Mouse (Mus musculus): ENCODE results near the gene Vmn1r208. TPM values are rescaled to one million over a fixed set of nuclear protein-coding genes. Genes with fewer than 3 reads are reported as not detected.
"Not testable (repeated sequence)": the region's sequence is repeated elsewhere in the genome, so short reads cannot be mapped to it uniquely, and the experiment has no call there.

The Vmn1r208 gene
- not detected in 2 replicates for polyA plus RNA-seq (2015; fragmentation: Nextera tagmentation; extraction: Ambion mirVana)

DNA sequence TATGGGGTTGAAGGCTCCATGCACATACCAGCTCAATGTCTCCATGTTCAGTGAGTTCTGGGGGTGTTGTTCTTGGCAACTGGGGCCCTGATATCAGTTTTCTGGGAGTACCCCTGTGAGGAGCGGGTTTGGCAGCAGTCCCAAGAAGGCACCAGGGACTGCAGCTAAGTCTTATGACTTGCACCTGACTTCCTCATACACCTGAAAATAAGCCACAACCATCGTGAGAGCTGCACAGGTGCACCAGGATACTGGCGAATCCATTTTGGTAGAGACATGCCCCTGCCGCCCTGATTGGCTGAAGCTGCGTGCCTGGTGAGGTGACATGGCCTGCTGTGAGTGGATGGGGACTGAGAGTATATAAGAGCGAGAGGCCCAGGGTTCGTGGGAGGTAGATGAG is at the start of gene Vmn1r208:
TSS of gene Vmn1r208 (minus strand) at position 101 of the 400 bp plus-strand sequence.
- not testable (repeated sequence) for H3K27ac ChIP-seq; H3K9me3 ChIP-seq (replicated peaks); ATAC-seq (replicated peaks; ENCODE audit: low FRiP score); H3K27me3 ChIP-seq; H3K4me1 ChIP-seq; H3K4me2 ChIP-seq; H3K9ac ChIP-seq; H3K4me3 ChIP-seq (replicated peaks); H3K36me3 ChIP-seq
- no CpG with 5 or more reads among the region's 7 CpGs for WGBS

DNA sequence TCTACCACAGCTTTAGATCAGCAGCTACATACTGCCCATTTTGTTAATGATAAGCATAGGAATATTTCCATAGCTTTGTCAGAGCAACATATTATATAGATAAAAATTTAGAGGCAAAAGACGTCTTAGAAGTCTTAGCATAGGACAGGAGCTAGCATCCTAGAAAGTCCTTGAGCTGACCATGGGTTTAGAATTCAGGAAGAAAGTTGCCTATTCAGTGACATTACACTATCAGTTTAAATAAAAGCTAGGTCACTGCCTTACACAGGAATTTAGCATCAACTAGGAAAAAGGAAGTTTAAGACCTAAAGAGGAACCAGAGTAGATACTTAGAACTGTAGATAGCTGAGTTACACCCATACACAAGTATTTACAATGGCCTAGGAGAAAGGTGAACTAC is 44.4 kb upstream of the Vmn1r208 start:
- H3K4me3 ChIP-seq (replicated peaks); H3K4me1 ChIP-seq; H3K9ac ChIP-seq; H3K27me3 ChIP-seq; ATAC-seq (replicated peaks; ENCODE audit: low FRiP score); H3K4me2 ChIP-seq; H3K36me3 ChIP-seq; H3K9me3 ChIP-seq (replicated peaks); H3K27ac ChIP-seq: not testable (repeated sequence)
- 92% methylated on average over 1 of the region's 1 CpGs for WGBS

GRCm38 (mm10) chr13:22809582-22809981 is 32.4 kb upstream of the Vmn1r208 start, which contains the start of gene Vmn1r209:
Vmn1r209 (minus strand) TSS chr13:22809682.
- not testable (repeated sequence) for ATAC-seq (replicated peaks; ENCODE audit: low FRiP score); H3K4me2 ChIP-seq; H3K27me3 ChIP-seq; H3K9me3 ChIP-seq (replicated peaks); H3K36me3 ChIP-seq; H3K4me3 ChIP-seq (replicated peaks); H3K27ac ChIP-seq; H3K9ac ChIP-seq; H3K4me1 ChIP-seq

DNA sequence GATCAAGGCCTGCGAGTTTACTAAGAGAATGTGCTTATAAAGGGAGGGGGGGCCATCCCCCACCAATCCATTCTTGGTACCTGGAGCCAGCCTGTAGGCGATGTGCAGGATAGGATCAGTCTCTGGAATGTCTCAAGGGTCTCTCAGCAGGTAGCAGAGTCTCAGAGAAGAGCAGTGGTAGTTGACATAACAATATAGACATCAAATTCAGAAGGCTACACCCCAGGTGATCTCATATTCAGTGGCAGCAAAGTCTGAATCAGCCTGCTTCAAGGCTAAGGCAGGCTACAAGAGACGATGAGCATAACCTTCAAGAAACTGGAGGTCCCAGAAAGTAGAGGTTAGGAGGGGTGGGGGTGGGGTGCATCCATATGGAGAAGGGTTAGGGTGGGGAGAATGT is 10.9 kb upstream of the Vmn1r208 start:
- H3K27ac ChIP-seq; H3K4me3 ChIP-seq (replicated peaks); ATAC-seq (replicated peaks; ENCODE audit: low FRiP score); H3K9me3 ChIP-seq (replicated peaks); H3K27me3 ChIP-seq; H3K4me2 ChIP-seq; H3K9ac ChIP-seq; H3K36me3 ChIP-seq; H3K4me1 ChIP-seq: not testable (repeated sequence)
- 84% methylated on average over 3 of the region's 3 CpGs for WGBS

- not testable (repeated sequence) for H3K9ac ChIP-seq; H3K4me1 ChIP-seq; H3K4me3 ChIP-seq (replicated peaks); ATAC-seq (replicated peaks; ENCODE audit: low FRiP score); H3K9me3 ChIP-seq (replicated peaks); H3K4me2 ChIP-seq; H3K27me3 ChIP-seq; H3K27ac ChIP-seq; H3K36me3 ChIP-seq
These were observed 7.0 kb upstream of the Vmn1r208 start for GRCm38 (mm10) chr13:22784159-22784558.

GRCm38 (mm10) chr13:22771592-22771991 is 5.6 kb downstream of the Vmn1r208 start:
- not testable (repeated sequence) for H3K4me2 ChIP-seq; H3K4me3 ChIP-seq (replicated peaks); ATAC-seq (replicated peaks; ENCODE audit: low FRiP score); H3K9me3 ChIP-seq (replicated peaks); H3K9ac ChIP-seq; H3K27ac ChIP-seq; H3K36me3 ChIP-seq; H3K4me1 ChIP-seq; H3K27me3 ChIP-seq
- WGBS = 71% methylated on average over 1 of the region's 2 CpGs

DNA sequence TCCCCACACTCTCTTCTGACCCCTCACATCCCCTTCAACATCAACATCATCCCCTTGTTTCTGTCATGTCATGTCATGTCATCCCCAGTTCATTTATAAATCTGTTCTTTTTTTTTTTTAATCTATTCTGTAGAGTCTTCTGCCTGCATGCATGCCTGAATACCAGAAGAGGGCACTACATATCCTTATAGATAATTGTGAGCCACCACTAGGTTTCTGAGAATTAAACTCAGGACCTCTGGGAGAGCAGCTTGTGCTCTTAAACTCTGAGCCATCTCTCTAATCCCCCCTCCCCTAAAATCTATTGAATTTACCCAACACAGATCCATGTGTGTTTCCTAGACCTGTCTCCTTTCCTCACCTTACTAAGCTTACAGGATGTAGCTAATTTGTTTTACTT is 29.7 kb downstream of the Vmn1r208 start:
- H3K4me2 ChIP-seq = no peak overlapping the region
- H3K9me3 ChIP-seq (replicated peaks) = no peaks in the 10 kb centered on the region
- no peak overlapping the region for H3K9ac ChIP-seq
- no peak overlapping the region for H3K4me3 ChIP-seq (replicated peaks)
- no peaks in the 10 kb centered on the region for H3K27me3 ChIP-seq
- H3K36me3 ChIP-seq = no peaks in the 10 kb centered on the region
- no peak for ATAC-seq (replicated peaks; ENCODE audit: low FRiP score)
- no peaks in the 10 kb centered on the region for H3K4me1 ChIP-seq
- H3K27ac ChIP-seq = no peak overlapping the region

DNA sequence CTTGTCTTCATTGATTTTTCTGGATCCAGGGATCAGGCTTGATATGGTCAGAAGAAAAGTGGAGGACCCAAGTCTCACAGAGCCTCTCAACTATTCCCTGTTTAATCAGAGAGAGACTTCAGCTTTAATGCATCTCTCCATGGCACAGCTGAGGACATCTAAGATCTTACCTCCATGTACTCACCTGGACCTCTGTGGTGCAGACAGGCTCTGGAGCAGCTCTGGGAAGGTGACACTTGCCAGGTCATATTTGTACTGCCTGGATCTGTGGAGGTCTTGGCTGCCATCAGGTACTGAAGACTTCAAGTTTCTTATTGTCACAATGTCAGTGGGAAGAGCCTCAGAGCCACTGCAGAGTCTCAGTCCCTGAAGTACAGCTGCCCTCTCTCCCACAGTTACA is 47.7 kb downstream of the Vmn1r208 start, which contains the start of gene Vmn1r207-ps:
TSS of gene Vmn1r207-ps (minus strand) at position 101 of the 400 bp plus-strand sequence.
- not testable (repeated sequence) for H3K27ac ChIP-seq; H3K4me1 ChIP-seq; H3K4me2 ChIP-seq; ATAC-seq (replicated peaks; ENCODE audit: low FRiP score); H3K9me3 ChIP-seq (replicated peaks); H3K27me3 ChIP-seq; H3K36me3 ChIP-seq; H3K9ac ChIP-seq; H3K4me3 ChIP-seq (replicated peaks)

Other genes starting within 250 kb of the Vmn1r208 start
- gene Vmn1r204, start 224.2 kb downstream of the Vmn1r208 start, polyA plus RNA-seq (2015; fragmentation: Nextera tagmentation; extraction: Ambion mirVana) = not detected in 2 replicates
- not detected in 2 replicates for gene Vmn1r205, start 184.4 kb downstream of the Vmn1r208 start, polyA plus RNA-seq (2015; fragmentation: Nextera tagmentation; extraction: Ambion mirVana)
- not detected in 2 replicates for gene Vmn1r206, start 153.1 kb downstream of the Vmn1r208 start, polyA plus RNA-seq (2015; fragmentation: Nextera tagmentation; extraction: Ambion mirVana)
- gene Vmn1r207-ps, start 47.8 kb downstream of the Vmn1r208 start, polyA plus RNA-seq (2015; fragmentation: Nextera tagmentation; extraction: Ambion mirVana) = not detected in 2 replicates
- gene Vmn1r209, start 32.3 kb upstream of the Vmn1r208 start, polyA plus RNA-seq (2015; fragmentation: Nextera tagmentation; extraction: Ambion mirVana) = not detected in 2 replicates
- not detected in 2 replicates for gene Vmn1r210, start 53.9 kb upstream of the Vmn1r208 start, polyA plus RNA-seq (2015; fragmentation: Nextera tagmentation; extraction: Ambion mirVana)
- gene Vmn1r211, start 80.2 kb upstream of the Vmn1r208 start, polyA plus RNA-seq (2015; fragmentation: Nextera tagmentation; extraction: Ambion mirVana) = not detected in 2 replicates
- gene Vmn1r212, start 106.8 kb upstream of the Vmn1r208 start, polyA plus RNA-seq (2015; fragmentation: Nextera tagmentation; extraction: Ambion mirVana) = not detected in 2 replicates
- not detected in 2 replicates for gene Vmn1r213, start 230.3 kb upstream of the Vmn1r208 start, polyA plus RNA-seq (2015; fragmentation: Nextera tagmentation; extraction: Ambion mirVana)